Mouse (Mus musculus): ENCODE data around the gene Zfp664. TPM values are rescaled to one million over a fixed set of nuclear protein-coding genes. Genes with fewer than 3 reads are reported as not detected.

The Zfp664 gene
- 10 to 100 TPM; 66.0 to 71.9 TPM for total RNA-seq (2021)

DNA sequence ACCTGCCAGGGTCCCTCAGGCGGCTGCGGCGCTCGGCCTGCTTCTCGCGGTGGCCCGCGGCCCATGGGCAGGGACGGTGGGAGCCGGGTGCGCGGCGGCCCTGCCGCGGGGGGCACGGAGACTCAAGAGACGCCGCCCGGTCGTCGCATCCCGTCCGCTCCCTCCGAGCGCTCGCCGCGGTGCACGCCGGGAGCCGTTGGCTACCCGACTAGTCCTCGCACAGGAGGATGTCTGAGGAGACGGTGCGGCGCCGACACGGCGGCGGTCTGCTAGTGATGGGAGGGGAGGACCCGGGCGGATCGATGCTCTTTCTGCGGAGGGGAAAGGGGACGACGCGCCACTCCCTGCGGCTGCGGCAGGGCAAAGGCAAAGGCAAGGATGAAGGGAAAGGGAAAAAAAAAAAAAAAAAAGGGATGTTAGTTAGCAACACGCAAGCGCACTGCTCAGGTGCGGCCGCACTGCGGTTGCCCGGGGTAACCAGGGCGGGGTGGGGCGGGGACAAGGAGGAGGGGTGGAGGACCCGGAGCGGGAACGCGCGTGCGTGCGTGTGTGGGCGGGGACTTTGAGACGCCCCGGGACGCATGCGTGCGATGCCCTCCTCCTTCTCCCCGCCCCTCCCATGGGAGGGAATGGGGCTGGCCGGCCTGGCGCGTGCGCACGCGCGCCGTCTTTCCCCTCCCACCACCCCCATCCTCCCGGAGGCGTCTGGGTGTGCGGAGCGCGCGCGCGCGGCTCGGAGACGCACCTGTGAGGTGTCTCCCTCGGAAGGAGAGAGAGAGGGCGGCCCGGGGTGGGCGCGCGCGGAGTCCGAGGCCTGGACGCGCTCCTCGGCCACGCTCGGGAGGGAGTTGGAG lies at the start of gene Zfp664, which contains the start of gene Ccdc92:
Gene Zfp664, plus strand, starts transcription at position 679 of the 854 bp plus-strand sequence.
Gene Ccdc92, minus strand, starts transcription at position 412 of the 854 bp plus-strand sequence.
- DNase-seq (ENCODE audit: low spot score in 2 of 2): peak; percentile 94 to 95
- intact Hi-C loops (cut with DNase I): no loop called here

DNA sequence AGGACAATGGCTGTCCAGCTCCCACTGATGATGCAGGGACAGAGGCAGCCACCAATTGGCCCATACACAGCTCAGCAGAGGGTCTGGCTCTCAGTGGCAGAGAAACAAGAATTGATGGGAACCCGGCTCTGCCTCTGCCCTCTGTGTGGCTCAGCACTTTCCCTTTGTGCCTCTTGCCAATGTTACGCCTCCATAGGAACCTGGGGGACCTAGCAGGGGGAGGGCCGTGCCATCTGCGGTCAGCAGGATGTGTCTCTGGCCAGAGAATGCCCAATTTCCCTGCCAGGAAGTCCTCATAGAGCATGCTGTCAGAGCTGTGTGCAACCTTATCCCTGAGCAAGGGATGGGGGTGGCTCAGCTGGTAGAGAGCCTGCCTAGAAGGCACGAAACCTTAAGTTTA lies 47.7 kb upstream of the Zfp664 start:
- no peak for DNase-seq (ENCODE audit: low spot score in 2 of 2)
- intact Hi-C loops (cut with DNase I): no loop called here

GRCm38 (mm10) chr5:124817050-124817449 lies 45.4 kb upstream of the Zfp664 start:
- intact Hi-C loops (cut with DNase I): no loop called here
- no peak for DNase-seq (ENCODE audit: low spot score in 2 of 2)

DNA sequence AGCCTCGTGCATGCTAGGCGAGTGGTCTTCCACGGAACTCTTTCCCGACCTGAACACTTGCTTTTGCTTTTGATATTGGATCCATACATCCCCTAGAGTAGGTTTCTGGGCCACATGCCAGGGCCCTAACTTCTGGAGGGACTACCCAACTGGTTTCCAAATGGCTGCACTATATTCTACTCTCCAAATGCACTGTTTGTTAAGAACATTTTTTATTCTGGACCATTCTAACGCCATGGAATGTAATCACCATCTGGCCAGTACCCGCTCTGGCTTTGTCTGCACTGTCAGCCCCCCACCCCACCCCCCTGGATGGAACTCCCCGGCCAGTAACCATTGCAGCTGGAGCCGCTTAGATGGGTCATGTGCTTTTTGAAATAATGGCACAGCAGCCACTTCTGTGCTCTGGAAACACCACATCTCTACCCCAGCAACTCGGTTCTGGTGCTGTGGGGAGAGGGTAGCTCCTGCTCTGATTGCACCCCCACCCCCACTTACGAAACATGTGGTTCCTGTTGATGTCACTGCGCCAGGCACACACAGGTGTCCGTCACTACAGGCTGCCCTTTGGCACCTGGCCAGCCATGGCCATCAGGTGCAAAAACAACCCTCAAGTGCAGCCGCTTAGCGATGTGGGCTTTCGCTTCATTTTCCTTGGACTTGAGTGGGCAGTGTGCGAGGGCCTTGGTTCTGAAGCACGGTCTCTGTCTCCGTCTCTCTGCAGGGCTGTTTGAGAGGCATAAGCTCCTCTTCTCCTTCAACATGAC lies 40.2 kb upstream of the Zfp664 start:
- intact Hi-C loops (cut with DNase I): no loop called here
- DNase-seq (ENCODE audit: low spot score in 2 of 2): no peak

- intact Hi-C loops (cut with DNase I): no loop called here
These were observed 32.2 kb upstream of the Zfp664 start for GRCm38 (mm10) chr5:124830331-124830730.

DNA sequence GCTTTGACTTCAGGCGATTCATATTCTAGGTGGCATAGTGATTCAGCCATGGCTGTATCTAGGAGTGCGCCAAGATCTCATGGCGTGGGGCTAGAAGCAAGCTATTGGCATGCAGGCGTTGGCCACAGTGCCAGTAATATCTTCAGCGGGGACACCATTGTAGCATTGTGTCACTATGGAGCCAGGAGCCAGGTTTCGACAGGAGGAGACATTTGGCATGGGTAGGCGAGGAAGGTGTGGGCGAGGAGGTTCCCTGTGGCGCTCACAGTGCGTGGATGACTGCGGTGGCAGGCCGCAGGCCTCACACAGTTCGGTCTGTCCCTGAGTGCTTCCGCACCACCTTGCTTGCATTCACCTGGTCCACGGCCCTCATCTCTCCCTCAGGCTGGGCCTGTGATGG lies 27.3 kb upstream of the Zfp664 start:
- intact Hi-C loops (cut with DNase I): no loop called here
- peak in 1 of 2 experiments; percentile 38 for DNase-seq (ENCODE audit: low spot score in 2 of 2)

More at GRCm38 (mm10) chr5:124830331-124830730, 32.2 kb upstream of the Zfp664 start:
- DNase-seq (ENCODE audit: low spot score in 2 of 2): no peak

DNA sequence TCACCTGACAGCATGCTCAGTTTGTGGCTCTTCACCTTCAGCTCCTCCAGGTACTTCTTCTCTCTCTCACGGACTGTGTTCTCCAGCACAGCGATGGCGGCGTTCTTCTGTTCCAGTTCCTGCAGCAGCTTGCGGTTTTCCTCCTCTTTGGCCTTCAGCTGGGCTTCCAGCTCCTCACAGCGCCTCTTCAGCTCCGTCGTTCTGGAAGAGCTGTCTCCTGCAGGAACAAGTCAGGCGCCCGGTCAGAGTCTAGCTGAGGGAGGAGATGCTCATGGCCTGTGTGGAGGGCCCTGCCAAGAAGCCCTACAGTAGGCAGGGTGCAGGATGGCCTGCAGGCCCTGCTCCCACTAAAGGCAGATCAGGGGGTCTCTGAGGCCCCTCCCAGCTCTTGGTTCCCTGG lies 26.4 kb upstream of the Zfp664 start:
- DNase-seq (ENCODE audit: low spot score in 2 of 2): no peak
- intact Hi-C loops (cut with DNase I): no loop called here

- intact Hi-C loops (cut with DNase I): no loop called here
- DNase-seq (ENCODE audit: low spot score in 2 of 2): peak; percentile 60 to 64
These were observed 25.9 kb upstream of the Zfp664 start for GRCm38 (mm10) chr5:124836621-124837020.

GRCm38 (mm10) chr5:124840202-124840601 lies 22.3 kb upstream of the Zfp664 start:
- intact Hi-C loops (cut with DNase I): no loop called here
- DNase-seq (ENCODE audit: low spot score in 2 of 2): no peak

- DNase-seq (ENCODE audit: low spot score in 2 of 2): no peak
- intact Hi-C loops (cut with DNase I): no loop called here
These were observed 21.8 kb upstream of the Zfp664 start for GRCm38 (mm10) chr5:124840669-124841068.

- DNase-seq (ENCODE audit: low spot score in 2 of 2): no peak
- intact Hi-C loops (cut with DNase I): no loop called here
These were observed 19.1 kb upstream of the Zfp664 start for GRCm38 (mm10) chr5:124843386-124843785.

DNA sequence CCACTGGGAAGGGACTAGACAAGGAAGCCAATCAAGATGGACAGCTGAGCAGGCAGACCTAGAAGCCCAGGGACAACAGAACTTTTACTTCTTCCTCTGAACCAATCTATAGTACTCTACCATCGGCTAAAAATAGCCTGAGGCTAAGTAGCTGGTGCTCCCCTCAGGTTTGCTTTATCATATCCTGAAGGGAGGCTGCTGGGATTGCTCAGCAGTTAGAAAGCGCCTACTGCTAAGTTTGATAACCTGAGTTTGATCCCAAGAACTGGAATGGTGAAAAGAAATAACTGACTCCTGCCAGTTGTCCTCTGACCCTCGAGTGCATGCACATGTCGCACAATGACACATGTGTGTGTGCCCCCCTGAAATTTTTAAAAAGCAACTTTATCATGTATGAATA lies 17.6 kb upstream of the Zfp664 start:
- no peak for DNase-seq (ENCODE audit: low spot score in 2 of 2)
- intact Hi-C loops (cut with DNase I): no loop called here

GRCm38 (mm10) chr5:124847014-124847413 lies 15.5 kb upstream of the Zfp664 start:
- no peak for DNase-seq (ENCODE audit: low spot score in 2 of 2)
- intact Hi-C loops (cut with DNase I): no loop called here

DNA sequence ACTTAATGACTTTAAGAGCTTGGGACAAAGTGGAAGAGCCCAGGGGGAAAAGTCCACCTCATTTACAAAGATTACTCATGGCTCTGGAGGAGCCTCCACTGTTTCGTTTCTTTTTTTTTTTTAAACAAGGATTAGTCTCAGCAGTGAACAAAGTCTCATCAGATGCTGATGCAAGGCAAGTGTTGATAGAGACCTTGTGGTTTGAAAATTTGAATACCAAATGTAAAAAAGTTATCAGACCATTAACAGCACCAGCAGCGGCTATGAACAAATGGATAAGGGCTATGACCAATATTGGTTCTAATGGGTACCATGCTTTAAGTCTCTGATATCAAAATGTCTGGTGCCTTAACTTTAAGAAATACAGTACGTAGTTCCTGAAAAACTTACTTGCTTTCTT lies 13.5 kb upstream of the Zfp664 start:
- DNase-seq (ENCODE audit: low spot score in 2 of 2): no peak
- intact Hi-C loops (cut with DNase I): no loop called here

- DNase-seq (ENCODE audit: low spot score in 2 of 2): no peak
- intact Hi-C loops (cut with DNase I): no loop called here
These were observed 10.9 kb upstream of the Zfp664 start for GRCm38 (mm10) chr5:124851572-124851971.

GRCm38 (mm10) chr5:124852294-124852693 lies 10.2 kb upstream of the Zfp664 start:
- intact Hi-C loops (cut with DNase I): no loop called here
- DNase-seq (ENCODE audit: low spot score in 2 of 2): no peak

GRCm38 (mm10) chr5:124853079-124853478 lies 9.4 kb upstream of the Zfp664 start:
- DNase-seq (ENCODE audit: low spot score in 2 of 2): peak; percentile 20 to 27
- intact Hi-C loops (cut with DNase I): no loop called here

DNA sequence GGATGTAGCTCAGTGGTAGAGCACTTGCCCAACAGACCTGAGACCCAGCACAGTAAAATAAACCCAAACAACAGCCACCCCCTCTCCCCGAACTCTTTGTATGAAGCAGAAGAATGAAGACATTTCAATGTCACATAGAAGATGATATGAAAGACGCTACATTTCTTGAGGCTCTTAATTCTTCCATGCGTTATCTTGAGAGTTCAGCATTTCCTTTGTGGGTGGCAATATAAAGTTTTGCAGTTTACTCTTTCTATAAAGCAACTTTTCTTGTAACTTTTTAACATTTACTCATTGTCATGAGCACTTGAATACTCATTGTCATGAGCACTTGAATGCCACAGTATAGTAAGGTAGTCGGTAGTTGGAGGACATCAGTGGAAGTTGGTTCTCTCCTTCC lies 8.3 kb upstream of the Zfp664 start:
- intact Hi-C loops (cut with DNase I): no loop called here
- no peak for DNase-seq (ENCODE audit: low spot score in 2 of 2)

- DNase-seq (ENCODE audit: low spot score in 2 of 2): no peak
- intact Hi-C loops (cut with DNase I): no loop called here
These were observed 2.5 kb upstream of the Zfp664 start for GRCm38 (mm10) chr5:124860013-124860412.

- peak; percentile 43 to 62 for DNase-seq (ENCODE audit: low spot score in 2 of 2)
- intact Hi-C loops (cut with DNase I): no loop called here
These were observed 1.0 kb upstream of the Zfp664 start for GRCm38 (mm10) chr5:124861463-124861862.
